Mouse (Mus musculus): ENCODE data around the gene Aqp7.

Aqp7 gene

DNA sequence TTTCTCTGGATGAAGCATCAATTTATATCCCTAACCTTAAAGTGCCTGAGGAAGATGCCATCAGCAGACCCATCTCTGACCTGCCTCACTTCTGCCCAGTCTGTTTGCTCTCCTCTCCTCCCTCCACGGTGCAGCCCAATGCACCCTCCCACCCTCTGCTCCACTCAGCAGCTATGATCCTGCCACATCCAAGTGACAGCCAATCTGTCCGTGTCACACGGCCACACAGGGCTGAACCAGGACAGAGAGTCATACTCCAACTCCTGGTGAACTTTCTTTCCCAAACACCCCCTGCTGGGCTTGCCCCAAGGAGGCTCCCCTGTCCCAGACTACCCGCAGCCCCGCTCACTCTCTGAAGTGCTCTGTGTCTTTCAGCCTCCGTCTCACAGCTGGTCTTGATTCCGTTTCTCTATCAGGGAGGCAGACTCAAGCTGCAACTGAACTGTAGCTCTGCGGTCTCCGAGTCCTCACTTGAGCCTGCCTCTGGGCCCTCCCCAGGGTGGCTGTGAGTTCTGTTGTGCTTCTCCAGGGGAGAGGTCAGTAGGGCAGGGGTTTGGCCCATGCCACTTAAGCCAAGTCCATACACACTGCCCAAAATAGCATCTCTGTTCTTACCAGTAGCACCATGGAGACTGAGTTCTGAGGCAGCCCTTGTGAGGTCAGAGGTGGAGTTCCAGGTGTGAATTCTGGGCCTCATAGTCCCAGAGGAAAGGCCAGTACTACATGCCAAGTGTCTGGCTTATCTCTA lies at the start of gene Aqp7:
Gene Aqp7, minus strand, starts transcription at position 616 of the 748 bp plus-strand sequence.
- POLR2A ChIA-PET = interaction anchor here in 3 of 4 experiments (0.6 to 14.2 kb wide), 9 partner anchors 9 to 747 kb away, joined by 3 to 236 read pairs (median 4); partner anchors contain the start of gene Nol6 (in 1 of the 3)
- CTCF ChIA-PET = interaction anchor here in 1 of 4 experiments (0.6 to 2.0 kb wide), 2 partner anchors 15 to 19 kb away, joined by 3 to 9 read pairs; no protein-coding TSS in a partner anchor

DNA sequence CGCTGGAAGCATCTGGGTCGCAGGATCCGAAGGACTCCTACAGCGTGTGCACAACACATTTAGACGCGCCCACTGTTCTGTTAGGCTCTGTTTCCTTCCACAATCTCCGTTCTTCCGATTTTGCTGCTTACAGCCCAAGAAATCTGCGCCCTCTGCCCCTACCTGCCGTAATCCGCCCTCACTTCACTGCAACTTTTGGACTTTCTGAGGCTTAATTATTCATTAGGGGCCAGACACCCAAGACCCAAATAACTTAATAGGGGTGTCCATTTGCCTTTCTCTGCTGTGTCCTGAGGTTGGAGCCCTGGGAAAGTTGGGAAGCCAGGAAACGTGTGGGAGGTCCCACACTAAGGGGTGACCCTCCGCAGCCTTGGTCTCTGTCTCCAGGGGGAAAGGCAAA lies 49.4 kb upstream of the Aqp7 start:
- ChIA-PET POLR2A (interaction anchor here (0.7 to 6.8 kb wide), 41 partner anchors 8 to 405 kb away, joined by 3 to 141 read pairs (median 7); partner anchors contain the start of genes Nol6 (in 2 of the 4), AI464131 (in 1 of the 4), Bag1 (in 1 of the 4) and Chmp5 (in 1 of the 4)), CTCF (interaction anchor here in 3 of 4 experiments (0.7 to 1.7 kb wide), 4 partner anchors 17 to 46 kb away, joined by 3 to 5 read pairs (median 4); no protein-coding TSS in a partner anchor)

DNA sequence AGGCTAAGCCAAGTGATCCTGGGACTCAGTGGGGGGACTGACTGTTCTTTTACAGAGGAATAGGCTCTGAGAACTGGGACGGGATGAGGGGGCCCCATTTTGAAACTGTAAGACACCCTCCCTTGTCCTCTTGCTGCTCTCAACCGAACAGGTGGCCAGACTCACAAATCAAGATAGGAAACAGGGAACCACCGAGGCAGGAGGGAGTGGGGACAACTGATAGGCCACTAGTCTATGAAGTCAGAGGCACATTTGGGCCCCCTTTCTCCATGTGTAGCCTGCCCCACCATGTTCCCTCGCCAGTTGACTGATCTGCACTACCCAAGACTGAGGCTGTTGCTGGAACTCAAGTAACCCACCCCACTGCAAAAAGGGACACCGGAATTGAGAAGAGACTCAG lies 48.9 kb upstream of the Aqp7 start:
- ChIA-PET CTCF (interaction anchor here in 1 of 4 experiments (0.6 kb wide), 1 partner anchor 372 kb away, joined by 3 read pairs; no protein-coding TSS in a partner anchor), POLR2A (interaction anchor here in 2 of 4 experiments (0.6 to 11.8 kb wide), 15 partner anchors 10 to 312 kb away, joined by 3 to 134 read pairs (median 5); no protein-coding TSS in a partner anchor)

DNA sequence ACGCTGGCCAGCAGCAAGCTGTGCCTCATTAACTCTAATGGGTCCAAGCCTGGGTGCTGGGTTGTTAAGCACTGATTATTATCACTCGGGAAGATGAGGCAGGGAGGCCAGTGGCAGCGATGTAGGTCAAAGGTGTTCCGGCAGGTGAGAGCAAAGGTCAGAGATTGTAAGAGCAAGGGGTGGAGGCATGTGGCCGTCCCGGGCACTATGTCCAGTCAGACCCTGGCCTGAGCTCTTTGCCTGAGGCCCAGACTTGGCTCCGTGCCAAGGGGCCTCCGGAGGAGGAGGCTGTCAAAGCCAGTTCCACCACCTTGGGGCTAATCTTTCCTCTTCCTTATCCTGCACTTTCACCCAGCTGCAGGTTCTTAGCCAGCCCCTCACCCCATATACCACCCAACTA lies 48.2 kb upstream of the Aqp7 start:
- POLR2A ChIA-PET = interaction anchor here in 3 of 4 experiments (0.6 to 11.8 kb wide), 19 partner anchors 9 to 313 kb away, joined by 3 to 134 read pairs (median 3); no protein-coding TSS in a partner anchor
- CTCF ChIA-PET = interaction anchor here in 1 of 4 experiments (0.6 kb wide), 1 partner anchor 373 kb away, joined by 3 read pairs; no protein-coding TSS in a partner anchor

DNA sequence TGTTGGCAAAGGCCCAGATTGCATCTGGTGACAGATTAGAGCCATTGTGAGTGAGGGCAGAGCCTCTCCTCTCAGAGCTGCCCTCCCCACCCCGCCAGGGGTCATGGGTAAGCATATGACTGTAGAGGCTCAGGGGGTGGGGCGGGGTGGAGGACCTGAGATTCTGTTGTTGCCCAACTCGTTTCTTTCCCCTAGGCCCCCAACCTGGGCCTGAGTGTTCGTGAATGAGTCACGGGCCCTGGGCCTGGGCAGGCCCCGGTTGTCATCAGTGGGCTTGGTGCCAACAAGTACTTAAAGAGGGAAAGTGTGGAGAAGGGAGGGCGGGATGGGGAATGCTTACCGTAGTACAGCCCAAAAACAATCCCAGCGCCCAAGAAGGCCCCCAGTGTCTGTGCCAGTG lies 46.4 kb upstream of the Aqp7 start:
- ChIA-PET CTCF (interaction anchor here in 2 of 4 experiments (0.5 to 1.4 kb wide), 3 partner anchors 30 to 320 kb away, joined by 3 to 10 read pairs (median 4); no protein-coding TSS in a partner anchor), POLR2A (interaction anchor here in 2 of 4 experiments (0.6 to 11.8 kb wide), 24 partner anchors 13 to 372 kb away, joined by 3 to 134 read pairs (median 4); partner anchors contain the start of genes Dnaja1 (in 1 of the 2) and Nol6 (in 1 of the 2))

DNA sequence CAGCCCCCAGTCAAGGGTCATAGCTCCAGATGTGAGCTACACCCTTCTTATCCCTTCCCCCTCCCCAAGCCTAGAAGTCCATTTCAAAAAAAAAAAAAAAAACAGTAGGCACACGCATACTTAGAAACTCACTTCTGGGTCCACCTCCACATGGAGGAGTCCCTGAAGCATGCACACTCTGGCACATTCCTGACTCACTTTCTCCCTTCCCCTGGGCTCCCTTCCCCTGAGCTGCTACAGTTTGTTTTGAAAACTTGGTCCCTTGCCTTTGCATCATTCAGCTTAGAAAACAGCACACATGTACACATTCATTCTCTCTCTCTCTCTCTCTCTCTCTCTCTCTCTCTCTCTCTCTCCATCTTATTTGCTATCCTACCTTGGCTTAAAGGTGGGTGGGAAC lies 45.0 kb upstream of the Aqp7 start:
- POLR2A ChIA-PET = interaction anchor here in 2 of 4 experiments (0.9 to 11.8 kb wide), 19 partner anchors 9 to 163 kb away, joined by 3 to 134 read pairs (median 5); no protein-coding TSS in a partner anchor
- CTCF ChIA-PET = interaction anchor here (0.6 to 1.4 kb wide), 5 partner anchors 19 to 42 kb away, joined by 3 to 10 read pairs (median 5); partner anchors contain the start of gene Nol6 (in 1 of the 4)

DNA sequence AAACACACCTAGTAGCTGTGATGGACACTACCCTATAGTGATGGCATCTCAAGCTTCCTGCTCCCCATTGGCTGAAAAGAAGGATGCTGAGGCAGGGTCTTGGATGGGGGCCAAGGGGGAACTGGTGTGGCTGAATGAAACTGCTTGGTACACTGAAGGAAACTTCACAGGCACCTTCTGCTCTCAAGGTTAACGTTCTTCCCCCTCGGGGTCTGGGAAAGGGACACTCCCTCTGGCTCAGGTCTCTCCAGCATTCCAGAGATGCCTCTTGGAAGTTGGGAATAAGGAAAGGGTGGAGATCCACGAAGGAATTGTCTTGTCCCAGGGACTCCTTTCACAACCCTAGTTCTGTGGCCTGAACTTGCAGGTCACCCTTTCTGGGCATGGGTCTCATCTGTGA lies 43.5 kb upstream of the Aqp7 start:
- POLR2A ChIA-PET = interaction anchor here (0.6 to 11.8 kb wide), 19 partner anchors 8 to 183 kb away, joined by 3 to 134 read pairs (median 5); partner anchors contain the start of genes Nol6 (in 2 of the 4), Aqp3 (in 1 of the 4) and Ubap2 (in 1 of the 4)
- CTCF ChIA-PET = interaction anchor here in 3 of 4 experiments (0.6 to 1.1 kb wide), 3 partner anchors 27 to 35 kb away, joined by 3 to 4 read pairs (median 3); no protein-coding TSS in a partner anchor

DNA sequence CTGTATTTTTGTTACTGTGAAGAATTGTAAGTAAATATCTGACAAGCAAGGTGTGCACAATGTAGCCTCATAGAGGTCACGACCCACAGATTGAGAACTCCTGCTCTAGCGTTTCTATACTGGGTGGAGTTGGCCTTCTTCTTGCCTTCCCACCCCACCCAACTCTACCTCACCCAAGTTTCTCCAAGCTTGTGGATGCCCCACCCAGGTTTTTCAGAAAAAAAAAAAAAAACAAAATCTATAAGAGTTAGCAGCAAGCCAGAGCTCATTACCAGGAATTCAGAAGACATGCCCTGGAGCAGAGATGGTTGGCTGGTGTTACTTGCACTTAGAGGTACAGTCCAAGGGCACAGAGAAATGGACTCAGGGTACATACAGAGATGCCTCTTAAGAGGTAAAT lies 41.8 kb upstream of the Aqp7 start:
- POLR2A ChIA-PET = interaction anchor here (0.5 to 11.8 kb wide), 25 partner anchors 8 to 582 kb away, joined by 3 to 134 read pairs (median 6); partner anchors contain the start of genes Aqp3 (in 4 of the 4), Dcaf12 (in 1 of the 4) and Nol6 (in 1 of the 4)

DNA sequence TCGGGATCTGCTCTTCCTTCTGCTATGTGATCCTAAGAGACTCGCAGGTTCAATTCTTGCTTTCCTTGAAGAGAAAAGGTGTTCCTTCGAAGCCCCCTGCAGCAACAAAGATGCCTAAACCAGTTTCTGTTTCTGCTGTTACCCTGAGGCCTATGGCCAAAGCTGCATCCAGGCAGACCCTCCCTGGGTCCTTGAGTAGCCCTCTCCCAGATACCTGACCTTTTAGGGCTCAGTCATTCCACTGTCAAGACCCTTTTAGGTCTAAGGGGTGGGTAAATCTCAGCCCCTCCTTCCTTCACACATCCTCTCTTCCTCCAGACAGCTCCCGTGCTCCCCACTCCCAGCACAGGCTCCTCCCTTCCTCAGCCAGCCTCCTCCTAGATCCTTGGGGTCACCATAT lies 41.2 kb upstream of the Aqp7 start:
- POLR2A ChIA-PET = interaction anchor here (0.5 to 11.8 kb wide), 19 partner anchors 8 to 582 kb away, joined by 3 to 134 read pairs (median 6); partner anchors contain the start of genes Aqp3 (in 4 of the 4), Dcaf12 (in 1 of the 4) and Nol6 (in 1 of the 4)
- CTCF ChIA-PET = interaction anchor here in 3 of 4 experiments (1.0 to 1.8 kb wide), 4 partner anchors 26 to 38 kb away, joined by 4 to 9 read pairs (median 6); no protein-coding TSS in a partner anchor

More for the DNA sequence above, 41.8 kb upstream of the Aqp7 start:
- CTCF ChIA-PET = interaction anchor here in 3 of 4 experiments (0.7 to 1.8 kb wide), 5 partner anchors 26 to 41 kb away, joined by 3 to 9 read pairs (median 6); no protein-coding TSS in a partner anchor

DNA sequence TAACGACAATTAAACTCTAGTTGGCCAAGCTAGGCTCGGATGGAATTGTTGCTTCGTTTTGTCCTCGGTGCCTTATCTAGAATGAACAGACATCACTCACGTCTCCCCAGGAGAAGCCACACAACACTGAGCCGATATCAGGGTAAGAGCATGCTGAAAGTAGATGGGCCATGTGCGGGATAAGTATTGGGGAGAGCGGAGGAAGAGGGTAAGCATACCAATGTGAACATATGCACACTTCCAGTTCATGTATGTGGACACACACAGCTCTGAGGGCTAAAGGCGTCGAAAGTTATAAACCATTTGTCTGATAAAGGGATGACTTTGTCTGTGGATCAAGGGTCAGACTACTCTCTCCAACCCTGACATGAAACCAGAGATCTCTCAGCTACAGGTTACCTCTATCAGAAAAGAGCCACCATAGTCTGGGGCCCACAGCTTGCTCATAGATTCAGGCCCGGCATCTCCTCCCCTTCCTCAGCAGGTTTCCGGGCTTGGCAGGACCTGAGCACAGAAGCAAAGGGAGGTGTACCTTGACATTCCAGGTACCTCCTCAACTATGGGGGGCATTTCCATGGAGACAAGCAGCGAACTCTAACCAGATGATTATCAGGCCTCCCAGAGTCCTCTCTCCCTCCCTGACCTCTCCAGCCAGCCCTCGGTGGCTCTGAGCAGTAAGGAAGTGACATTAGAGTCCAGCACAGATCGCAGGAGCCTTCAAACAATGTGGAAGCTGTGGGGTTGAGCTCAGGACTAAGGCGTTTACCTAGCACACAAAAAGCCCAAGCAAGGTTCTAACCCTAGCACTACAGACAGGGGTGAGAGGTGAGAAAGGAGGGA lies 39.7 kb upstream of the Aqp7 start:
- POLR2A ChIA-PET = interaction anchor here (0.5 to 11.8 kb wide), 14 partner anchors 8 to 153 kb away, joined by 3 to 134 read pairs (median 4); partner anchors contain the start of gene Aqp3 (in 2 of the 4)
- CTCF ChIA-PET = interaction anchor here in 1 of 4 experiments (1.2 kb wide), 1 partner anchor 30 kb away, joined by 3 read pairs; no protein-coding TSS in a partner anchor

DNA sequence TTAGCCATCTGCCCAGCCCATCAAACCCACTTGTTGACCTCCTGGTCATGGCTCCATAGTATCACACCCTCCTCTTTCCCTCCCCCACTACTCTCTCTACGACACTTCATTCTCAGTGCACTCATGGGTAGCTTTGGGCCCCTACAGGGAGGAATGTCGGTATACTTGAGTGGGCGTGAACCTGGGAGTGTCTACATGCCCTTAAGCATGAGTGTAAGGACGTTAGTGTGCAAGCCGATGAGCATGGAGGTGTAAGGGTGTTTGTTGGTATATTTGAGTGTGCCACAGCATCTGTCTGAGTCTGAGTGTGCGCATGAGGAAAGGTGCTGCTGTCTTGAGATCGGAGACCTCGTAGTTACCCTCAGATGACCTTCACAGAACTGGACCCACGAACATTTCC lies 39.0 kb upstream of the Aqp7 start:
- CTCF ChIA-PET = interaction anchor here in 1 of 4 experiments (1.4 kb wide), 1 partner anchor 23 kb away, joined by 7 read pairs; no protein-coding TSS in a partner anchor

DNA sequence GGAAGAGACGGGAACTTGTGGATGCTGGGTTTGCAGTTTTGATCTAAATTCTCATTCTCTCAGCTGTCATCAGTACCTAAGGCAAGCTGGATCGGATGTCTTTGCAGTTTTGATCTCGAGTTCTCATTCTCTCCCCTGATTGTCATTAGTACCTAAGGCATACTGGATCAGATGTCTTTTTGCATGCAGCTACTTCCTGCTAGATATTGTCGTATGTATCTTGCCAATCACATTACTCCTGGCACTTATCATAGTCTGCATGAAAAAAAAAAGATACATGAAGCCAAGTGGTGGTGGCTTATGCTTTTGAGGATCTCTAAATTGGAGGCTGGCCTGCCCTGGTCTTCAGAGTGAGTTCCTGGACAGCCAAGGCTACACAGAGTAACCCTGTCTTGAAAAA lies 36.9 kb upstream of the Aqp7 start:
- ChIA-PET CTCF (no interaction called here), POLR2A (interaction anchor here in 2 of 4 experiments (1.0 to 1.2 kb wide), 3 partner anchors 16 to 18 kb away, joined by 3 read pairs; no protein-coding TSS in a partner anchor)

More for the DNA sequence above, 39.0 kb upstream of the Aqp7 start:
- POLR2A ChIA-PET = interaction anchor here in 2 of 4 experiments (1.0 to 11.8 kb wide), 14 partner anchors 9 to 37 kb away, joined by 3 to 134 read pairs (median 4); partner anchors contain the start of genes Aqp3 (in 2 of the 2) and Nol6 (in 1 of the 2)

DNA sequence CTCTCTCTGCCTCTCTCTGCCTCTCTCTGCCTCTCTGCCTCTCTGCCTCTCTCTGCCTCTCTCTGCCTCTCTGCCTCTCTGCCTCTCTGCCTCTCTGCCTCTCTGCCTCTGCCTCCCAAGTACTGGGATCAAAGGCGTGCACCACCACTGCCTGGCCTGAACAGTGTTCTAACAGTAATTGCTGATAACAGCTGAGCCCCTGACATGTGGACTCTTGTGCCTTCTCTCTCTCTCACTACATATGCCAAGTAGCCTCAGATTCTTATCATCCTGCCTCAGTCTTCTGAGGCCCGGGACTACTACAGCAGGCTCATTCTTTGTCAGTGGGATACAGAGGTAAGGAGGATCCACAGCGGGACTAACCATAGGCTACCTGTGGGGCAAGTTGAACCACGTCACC lies 34.9 kb upstream of the Aqp7 start:
- ChIA-PET CTCF (interaction anchor here in 2 of 4 experiments (0.5 to 1.6 kb wide), 3 partner anchors 8 to 30 kb away, joined by 3 to 9 read pairs (median 5); no protein-coding TSS in a partner anchor), POLR2A (interaction anchor here in 3 of 4 experiments (0.7 to 1.6 kb wide), 12 partner anchors 8 to 846 kb away, joined by 3 to 9 read pairs (median 3); partner anchors contain the start of genes Aqp3 (in 2 of the 3), Bag1 (in 1 of the 3) and Chmp5 (in 1 of the 3))

DNA sequence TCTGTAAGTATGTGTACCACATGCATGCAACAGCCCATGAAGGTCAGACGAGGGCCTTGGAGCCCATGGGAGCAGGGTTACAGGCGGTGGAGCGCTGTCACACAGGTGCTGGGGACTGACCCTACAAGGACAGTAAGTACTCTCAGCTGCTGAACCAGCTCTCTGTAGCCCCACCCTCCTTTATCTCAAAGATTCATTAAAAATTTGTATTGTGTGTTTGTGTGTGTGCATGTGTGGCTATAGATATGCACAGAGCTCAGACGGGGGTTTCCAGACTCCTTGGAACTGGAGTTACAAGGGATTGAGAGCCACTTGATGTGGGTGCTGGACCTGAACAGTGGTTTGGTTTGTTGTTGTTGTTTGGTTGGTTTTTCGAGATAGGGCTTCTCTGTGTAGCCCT lies 33.8 kb upstream of the Aqp7 start:
- ChIA-PET CTCF (interaction anchor here in 2 of 4 experiments (0.6 to 1.3 kb wide), 3 partner anchors 18 to 145 kb away, joined by 3 read pairs; no protein-coding TSS in a partner anchor), POLR2A (interaction anchor here (0.5 to 2.9 kb wide), 11 partner anchors 8 to 24 kb away, joined by 3 to 8 read pairs (median 4); no protein-coding TSS in a partner anchor)

DNA sequence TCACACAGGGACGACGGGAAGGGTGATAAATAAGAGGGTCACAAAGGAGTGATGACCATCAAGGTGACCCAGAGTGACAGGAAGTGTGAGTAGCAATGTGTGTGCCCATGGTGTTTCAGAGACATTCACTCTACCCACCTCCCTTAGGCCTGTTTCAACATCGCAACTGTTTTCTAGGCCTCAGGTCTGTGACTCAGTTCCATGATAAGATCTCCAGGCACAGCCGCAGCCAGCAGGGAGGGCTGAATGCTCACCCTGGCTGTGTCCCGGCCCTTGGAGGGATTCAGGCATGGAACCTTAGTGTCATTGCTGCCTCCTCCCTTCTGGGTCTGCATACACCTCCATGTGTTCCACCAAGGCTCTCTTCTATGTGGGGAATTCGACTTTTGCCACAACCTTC lies 30.8 kb upstream of the Aqp7 start:
- CTCF ChIA-PET = no interaction called here
- POLR2A ChIA-PET = interaction anchor here in 2 of 4 experiments (0.7 to 1.9 kb wide), 5 partner anchors 11 to 20 kb away, joined by 3 to 8 read pairs (median 5); no protein-coding TSS in a partner anchor

DNA sequence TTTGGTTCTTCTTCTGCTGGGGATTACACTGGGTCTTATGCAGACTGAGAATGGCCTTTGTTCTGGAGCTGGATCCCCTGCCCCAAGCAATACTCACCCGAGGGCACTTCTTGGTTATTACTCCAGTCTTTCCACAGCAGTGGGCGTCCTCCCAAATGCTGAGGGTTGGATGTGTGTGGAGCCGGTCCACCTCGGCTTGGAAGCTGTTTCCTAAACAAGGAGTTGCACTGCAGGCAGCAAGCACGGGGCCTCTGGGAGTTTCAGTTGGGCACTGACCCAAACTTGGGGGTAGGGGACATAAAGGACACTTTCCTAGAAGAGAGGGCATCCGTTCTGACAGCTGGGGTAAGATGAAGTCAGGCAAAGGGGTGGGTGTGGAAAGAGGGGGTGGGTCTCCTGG lies 26.5 kb upstream of the Aqp7 start:
- POLR2A ChIA-PET = interaction anchor here (0.5 to 16.8 kb wide), 22 partner anchors 7 to 596 kb away, joined by 3 to 236 read pairs (median 4); partner anchors contain the start of genes Aqp3 (in 2 of the 4), Nol6 (in 1 of the 4) and Nudt2 (in 1 of the 4)
- CTCF ChIA-PET = interaction anchor here (0.6 to 1.5 kb wide), 10 partner anchors 9 to 430 kb away, joined by 3 to 5 read pairs (median 4); partner anchors contain the start of gene Nol6 (in 1 of the 4)
